Mouse (Mus musculus): Measurements from ENCODE around the gene P3h3.
"Not testable (repeated sequence)": the region's sequence is repeated elsewhere in the genome, so short reads cannot be mapped to it uniquely, and the experiment has no call there.

Gene P3h3

DNA sequence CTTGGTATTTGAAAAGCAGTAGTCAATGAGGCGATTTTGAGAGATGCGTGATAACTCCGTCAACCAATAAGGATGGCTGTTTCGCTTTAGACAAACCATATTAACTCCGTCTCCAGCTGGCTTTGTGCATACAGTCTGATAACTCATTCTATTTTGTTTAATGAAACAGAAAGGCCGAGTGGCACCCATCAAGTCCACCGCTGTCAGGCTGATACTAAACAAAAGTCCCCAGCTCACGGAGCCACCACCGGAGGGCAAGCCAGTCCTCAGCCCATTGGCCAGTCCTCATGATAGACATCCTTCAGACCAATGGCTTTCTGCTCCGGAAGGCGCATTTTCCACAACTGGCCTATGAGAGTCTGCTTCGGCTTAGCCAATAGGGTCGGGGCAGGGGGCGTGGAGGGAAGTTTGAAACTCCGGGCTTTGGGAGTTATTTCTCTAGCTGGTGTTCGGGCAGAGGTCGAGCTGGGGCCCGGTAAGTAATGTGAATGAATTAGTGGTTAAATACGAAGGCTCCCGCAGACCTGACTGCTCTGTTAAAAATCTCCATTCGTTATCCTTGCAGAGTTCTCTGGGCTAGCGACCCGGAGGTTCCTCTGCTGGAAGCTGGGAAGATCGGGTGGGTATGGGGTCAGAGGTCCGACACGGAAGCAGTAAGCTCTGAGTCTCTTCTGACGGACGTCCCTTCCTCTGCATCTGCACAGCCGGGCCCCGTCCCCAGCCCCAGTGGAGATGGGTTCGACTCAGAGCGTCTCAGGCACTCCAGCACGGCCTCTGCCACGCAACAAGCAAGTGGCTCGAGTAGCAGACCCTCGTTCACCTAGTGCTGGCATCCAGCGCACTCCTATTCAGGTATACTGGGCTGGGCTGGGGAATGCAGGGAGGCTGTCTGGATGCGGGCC lies 27.5 kb downstream of the P3h3 start:
- DNase-seq = peak; percentile 92

DNA sequence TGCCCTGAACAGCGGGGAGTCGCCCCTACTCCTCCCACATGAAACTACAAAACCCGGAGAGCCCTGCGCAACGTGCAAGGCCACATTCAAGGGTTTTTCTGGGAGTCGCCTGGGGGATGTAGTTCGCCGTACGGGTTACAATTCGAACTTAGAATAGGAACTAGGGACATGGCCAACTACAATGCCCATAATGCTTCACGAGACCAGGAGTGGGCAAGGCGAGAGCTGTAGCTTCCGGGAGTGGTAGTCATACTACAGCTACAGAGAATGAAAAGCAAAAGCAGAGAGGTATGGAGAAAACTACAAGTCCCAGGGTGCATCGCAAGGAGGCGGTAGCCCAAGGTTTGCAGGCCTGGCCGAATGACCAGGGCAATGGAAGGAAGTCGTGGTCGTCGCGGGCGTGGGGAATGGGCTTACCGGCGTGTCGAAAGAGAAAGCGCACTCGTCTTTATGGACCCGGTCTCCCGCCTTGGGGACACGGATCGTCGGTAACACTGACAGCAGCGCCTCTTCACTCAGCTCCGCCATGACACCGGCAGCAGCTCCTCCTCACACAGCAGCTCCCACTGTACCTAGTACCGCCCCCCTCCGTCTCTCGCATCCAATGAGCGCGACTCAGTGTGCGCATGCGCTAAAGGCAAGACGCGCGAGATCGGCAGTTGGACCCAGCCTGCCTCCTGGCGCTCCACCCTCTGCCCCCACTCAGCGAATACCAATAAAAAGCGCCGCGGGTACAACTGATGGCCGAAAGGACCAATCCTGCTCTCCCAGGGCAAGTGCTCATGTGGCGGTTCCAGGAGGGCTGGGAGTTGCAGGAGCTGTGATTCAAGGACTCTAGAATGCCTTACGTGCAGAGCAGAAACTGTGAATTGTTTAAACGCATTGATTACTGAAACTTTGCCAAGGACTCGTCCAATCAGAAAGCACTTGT lies 28.4 kb downstream of the P3h3 start, which contains the start of the genes Usp5 and Cdca3:
TSS of gene Usp5 (minus strand) at position 617 of the 931 bp plus-strand sequence.
TSS of gene Cdca3 (plus strand) at position 680 of the 931 bp plus-strand sequence.
- peak; percentile 97 for DNase-seq

DNA sequence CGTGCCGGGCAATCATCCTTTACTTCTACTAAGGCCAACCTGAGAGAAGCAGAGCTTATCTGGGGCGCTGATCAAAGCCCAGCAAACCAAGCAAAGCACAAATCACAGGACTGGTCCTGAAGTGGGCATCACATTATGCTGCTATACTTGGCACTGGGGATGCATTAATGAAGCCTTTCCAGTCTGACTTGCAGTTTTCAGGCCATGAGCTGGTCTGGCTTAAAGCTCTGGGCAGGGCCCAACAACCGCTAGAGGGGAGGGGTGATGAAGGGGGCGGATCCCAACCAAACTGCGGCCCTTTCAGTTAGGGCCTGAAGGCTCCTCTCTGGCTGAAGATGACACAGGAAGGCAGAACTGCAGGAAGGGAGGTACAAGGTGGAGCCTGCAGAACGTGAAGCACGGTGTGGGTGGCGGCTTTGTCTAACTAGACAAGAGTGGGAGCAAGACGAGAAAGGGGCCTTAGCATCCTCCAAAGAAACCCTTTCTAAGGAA lies 29.4 kb downstream of the P3h3 start:
- no peak for DNase-seq

DNA sequence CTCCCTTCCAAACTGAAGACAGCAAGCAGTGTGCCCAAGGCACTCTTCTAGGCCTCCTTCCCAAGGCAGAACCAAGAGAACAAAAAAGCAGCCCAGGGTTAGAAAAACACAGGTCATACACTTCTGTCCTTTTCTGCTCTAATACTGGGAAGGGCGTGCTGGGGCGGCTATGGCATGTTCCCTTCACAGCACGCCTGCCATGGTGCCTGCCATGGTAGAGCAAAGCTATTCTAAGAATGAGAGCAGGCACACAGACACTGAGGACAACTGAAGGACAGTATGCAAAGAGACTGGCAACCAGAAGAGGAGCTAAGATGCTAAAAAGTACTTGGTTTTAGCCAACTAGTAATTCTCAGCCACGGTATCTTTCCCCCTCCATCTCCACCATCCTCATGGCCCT lies 35.5 kb downstream of the P3h3 start:
- no peak for DNase-seq

DNA sequence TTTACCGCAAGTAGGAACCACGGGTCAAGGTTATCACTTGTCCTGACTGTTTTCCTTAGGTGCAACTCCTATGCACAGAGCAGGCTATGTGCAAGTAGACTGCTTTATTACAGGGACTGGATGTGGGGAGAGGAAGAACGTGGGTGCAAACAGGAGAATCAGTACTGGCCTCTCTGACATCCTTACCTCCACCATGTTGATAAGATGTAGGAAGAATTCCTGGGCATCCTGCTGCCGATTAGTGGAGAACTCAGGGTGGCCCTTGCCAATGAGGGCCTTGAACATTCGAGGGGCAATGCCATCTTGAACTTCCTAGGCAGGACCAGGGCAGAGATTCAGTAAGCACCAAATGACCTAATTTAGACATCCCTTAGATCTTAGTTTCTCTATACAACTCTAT lies 36.7 kb downstream of the P3h3 start:
- no peak for DNase-seq

DNA sequence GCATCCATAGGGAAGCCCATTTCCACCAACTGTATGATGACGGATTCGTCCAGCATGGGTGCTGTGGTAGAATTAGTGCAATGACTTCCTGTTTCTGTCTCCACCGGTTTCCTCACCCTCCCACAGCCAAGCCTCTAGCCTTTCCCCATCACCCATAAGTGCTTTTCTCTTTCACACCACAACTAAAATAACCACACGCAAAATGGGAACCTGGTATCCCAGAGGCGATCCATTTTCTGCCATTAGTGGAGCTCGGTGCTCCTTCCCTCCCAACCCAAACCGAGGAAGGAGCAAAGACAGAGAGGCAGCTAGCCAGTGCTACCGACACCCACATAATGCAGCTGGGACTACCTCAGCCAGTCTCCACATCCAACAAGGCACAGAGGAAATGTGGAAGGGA lies 39.6 kb downstream of the P3h3 start:
- no peak for DNase-seq

DNA sequence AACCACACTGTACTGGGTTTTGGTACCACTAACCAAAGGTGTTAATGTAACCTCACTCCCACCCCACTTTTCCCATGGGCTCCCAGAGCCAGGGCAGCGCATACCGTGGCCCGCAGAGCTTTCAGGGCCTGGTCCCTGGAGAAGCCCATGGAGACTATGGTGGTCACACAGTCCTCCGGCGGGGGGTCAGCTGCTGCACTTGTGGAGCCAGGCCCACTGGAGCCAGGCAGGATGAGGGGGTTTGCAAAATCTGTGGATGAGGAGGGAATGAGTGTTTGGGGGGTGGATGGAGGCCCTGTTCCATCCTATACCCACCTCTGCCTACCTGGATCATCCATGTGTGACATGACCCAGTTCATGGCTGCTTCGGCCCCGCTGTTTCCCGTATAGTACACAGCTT lies 40.0 kb downstream of the P3h3 start:
- DNase-seq = no peak

DNA sequence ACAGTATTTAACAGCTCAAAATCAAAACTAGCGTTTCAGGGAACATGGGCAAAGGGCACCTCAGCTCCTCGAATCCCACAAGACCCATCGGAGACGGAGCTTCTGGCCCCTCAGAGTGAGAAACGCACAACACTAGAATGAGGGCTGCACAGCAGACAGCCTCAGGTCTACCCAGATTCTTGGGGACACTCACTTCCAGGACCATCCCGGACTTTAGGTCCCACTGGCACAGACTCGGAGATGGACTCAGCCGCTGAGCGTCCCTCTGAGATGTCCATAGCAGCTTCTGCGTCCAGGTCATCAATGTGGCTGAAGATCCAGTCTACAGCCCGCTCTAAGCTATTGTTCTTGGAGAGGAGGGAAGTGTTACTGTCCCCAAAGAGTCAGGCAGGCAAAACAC lies 40.4 kb downstream of the P3h3 start:
- no peak for DNase-seq

DNA sequence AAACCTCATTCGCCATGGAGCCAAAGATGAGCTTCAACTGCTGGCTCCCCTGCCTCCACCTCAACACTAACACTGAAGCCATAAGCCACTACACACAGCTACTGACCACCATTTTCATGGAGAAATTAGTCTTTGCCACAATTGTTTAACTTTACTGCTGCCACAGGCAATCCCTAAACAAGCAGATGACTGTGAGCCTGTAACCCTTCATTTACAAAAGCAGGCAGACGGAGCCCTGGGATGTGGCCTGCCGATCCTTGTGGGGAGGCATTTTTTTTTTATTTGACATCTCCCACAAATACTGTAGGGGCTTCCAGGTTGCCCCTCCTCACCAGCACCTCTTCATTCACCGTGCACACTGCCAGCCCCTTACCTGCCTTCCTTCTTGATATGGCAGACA lies 40.9 kb downstream of the P3h3 start:
- DNase-seq = no peak

DNA sequence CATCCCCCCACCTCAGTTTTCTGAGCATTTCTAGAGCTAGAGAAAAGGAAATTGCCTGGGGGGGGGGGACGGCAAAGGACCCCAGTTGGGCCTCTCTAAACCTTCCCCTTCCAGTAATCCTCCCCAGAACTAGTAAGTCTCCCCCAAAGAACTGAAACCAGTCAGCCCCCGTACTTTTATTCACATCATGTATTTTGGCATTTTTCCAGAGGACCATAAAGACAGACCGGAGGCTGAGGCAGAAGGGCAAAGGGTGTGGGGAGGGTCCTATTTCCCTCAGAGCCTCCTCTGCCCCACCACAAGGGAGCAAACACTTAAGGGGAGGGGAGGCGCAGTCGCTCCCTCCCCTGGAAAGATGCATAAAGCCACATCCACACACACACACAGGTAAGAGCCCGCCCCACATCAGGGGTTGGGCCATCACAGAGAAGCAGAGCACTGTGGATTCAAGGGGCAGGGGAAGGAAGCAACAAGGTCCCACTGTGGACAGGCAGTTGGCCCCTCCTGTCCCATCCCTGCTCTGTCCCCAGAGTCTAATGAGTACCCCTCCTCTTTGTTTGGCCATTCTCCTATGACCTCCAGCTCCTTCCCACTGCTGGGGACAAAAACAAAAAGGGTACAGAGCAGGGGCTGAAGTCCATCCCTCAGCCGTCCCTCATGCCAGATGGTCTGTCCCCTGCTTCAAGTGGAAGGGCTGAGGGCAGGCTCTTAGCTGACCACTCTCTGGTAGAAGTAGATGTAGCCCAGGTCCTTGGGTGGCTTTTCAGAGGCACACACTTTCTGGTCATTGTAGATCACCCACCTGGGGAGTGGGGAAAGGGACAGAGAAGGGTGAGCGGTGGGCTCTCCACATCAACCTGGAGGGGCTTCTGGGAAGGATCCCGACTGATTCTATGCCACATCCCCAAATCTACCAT lies 42.4 kb downstream of the P3h3 start:
- no peak for DNase-seq

DNA sequence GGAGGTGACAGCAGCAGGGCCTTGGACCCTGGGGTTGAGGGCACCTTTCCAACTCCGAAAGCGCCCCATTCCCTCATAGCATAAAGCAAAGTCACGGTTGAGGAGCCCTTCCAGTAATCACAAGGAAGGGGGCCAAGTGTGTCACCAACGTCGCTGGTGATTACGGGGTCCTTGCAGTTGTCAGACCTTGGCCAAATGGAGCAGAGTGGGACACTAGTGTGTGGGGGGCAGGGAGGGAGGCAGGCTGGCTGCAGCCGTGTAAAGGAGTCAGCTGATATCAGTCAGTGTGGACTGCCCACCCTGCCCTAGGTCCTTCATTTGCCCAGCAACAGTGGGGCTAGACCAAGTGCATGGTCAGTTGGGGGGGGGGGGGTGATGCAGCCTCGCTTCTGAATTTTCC lies 43.1 kb downstream of the P3h3 start:
- no peak for DNase-seq

DNA sequence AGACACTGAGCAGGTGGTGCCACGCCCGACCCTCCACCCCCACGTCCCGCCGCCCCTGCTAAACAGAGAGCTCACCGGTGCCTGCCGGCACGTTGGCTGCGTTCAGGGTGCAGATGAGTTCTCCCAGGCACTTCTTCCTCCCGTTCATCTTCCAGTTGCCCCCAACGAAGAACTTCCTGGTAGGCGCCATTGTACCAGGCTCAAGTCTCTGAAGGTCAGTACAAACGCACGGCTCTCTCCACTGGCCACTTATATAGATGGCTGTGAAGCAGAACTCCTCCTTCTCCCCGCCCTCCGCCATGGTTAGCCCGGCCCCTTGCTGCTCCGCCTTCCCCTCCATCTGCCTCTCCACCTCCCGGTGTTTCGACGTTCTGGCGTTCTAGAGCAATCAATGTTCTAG lies 43.6 kb downstream of the P3h3 start, which contains the start of gene Tpi1:
TSS of gene Tpi1 (minus strand) at position 364 of the 400 bp plus-strand sequence.
- DNase-seq = peak; percentile 91

DNA sequence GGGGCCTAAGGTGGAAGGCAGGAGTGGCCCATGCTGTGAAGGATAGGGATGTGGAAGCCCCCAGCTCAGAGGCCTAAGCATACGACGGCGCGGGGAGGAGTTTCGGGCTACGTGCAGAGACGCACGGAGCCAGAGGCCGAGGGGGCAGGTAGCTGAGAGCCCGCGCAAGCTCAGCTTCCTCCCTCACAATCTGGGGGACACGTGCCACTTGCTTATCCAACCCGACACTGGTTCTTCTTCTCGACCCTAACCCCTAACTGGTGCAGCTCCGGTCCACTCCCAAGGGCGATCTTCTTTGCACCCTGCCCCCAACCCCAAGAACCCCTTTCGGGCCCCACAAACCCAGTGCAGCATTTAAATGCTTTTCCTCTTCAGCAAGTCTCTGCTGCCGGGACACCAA lies 44.1 kb downstream of the P3h3 start:
- DNase-seq = peak; percentile 56

DNA sequence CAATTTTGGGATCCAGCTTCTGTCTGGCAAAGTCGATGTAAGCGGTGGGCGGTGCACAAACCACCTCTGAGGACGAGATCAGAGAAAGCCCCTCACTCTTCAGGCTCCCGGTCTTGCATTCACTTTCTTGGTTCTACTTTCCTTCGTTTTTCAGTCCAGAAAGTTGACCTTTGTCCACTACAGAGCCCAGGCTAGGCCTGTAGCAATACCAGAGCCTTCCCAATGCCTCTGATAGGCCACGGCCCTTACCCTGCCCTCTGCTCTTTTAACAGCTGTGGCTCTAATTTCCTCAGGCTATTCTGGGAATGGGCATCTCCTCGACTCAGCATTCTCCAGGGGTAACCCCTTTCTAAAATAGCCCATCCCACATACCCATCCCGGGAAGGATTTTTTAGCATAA lies 44.7 kb downstream of the P3h3 start:
- no peak for DNase-seq

DNA sequence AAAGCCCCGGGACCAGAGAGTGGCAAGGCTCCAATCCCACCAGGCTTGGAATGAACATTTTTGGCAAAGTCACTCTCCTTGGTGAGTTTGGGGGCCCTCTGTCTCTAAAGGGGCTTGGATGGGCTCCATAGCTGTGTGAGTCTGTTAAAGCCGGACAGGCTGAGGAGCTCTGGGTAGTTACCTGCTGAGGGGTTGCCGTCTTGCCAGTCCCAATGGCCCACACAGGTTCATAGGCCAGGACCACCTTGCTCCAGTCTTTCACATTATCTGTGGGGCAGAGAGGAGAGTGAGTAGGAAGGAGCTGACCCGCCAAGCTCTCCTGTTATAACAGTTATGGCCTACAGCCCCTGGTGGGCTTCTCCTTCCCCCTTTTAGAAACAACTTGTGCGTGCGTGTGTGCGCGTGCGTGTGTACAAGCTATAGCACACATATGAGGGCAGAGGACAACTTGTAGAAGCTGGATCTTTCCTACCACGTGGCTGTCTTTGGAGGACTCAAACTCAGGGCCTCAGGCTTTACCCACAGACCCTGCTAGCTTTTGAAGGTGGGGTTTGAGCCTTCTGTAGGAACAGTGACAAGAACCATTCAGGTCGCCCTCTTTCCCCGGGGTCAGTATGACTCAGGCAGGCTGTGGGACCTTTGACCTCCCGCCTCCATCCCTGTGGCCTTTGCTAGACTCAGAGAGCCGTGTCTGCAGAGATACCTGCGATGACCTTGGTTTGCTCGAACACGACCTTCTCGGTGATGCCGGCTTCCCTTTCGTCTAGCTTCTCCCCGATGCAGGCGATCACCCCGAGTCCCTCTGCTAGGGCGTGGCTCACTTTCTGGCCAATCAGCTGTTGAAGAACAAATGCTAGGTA lies 45.6 kb downstream of the P3h3 start:
- DNase-seq = no peak

DNA sequence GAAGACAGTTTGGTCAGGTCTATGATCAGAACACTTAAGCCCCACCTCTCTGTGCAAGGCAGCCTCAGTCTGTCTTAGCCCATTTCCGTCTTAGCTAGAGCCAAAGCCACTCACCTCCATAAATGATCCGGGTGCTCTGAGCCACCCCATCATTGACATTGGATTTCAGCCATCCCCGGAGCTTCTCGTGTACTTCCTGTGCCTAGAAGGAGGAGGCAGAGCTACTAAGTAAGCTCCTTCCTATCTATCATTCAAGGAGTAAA lies 46.2 kb downstream of the P3h3 start:
- DNase-seq = no peak

DNA sequence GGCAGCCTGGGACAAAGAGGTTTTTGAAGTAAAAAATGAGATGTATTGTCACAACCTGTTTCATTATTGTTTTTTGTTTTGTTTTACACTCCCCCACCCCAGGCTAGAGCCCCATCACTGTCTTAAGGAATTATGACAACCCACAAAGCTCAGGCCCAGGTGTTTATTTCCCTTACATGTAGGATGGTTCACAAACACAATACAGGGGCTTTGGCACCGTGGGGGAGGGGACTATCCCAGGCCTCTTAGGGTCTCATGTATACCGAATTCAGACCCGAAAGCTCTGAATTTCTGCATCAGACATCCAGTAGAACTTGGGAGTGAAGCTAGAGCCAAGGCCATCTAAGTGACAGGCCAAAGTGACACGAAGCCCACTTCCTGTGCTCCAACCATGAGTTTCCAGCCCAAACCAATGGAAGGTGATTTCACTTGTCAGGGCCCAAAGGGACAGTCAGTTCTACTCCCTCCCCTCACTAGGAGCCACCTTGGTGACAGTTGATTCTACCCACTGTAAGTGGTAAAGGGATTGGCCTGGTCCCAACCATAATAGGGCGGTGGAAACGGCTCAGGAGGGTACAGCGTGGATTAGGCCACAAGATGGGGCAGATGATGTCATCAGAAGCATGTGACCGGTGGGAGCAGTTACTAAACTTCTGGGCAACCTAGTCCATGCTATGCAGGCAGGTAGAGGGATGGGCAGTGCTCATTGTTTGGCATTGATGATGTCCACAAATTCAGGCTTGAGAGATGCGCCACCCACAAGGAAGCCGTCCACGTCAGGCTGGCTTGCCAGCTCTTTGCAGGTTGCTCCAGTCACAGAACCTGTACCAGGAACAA lies 46.8 kb downstream of the P3h3 start:
- DNase-seq = not testable (repeated sequence)

DNA sequence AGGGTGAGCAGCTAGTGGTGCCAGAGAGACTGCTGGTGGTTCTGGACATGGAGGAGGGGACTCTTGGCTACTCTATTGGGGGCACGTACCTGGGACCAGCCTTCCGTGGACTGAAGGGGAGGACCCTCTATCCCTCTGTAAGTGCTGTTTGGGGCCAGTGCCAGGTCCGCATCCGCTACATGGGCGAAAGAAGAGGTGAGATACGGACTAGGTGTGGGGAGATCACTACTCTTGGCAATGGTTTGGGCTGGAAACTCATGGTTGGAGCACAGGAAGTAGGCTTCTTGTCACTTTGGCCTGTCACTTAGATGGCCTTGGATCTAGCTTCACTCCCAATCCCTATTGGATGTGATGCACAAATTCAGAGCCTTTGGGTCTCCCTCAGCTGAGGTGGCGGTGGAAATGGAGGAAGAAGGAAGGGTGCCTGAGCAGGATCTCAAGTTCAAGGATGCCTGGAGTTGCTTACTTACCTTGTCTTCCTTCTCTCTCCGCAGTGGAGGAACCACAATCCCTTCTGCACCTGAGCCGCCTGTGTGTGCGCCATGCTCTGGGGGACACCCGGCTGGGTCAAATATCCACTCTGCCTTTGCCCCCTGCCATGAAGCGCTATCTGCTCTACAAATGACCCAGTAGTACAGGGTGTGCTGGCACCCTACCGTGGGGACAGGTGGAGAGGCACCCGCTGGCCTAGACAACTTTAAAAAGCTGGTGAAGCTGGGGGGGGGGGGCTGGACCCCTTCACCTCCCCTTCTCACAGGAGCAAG lies 47.6 kb downstream of the P3h3 start:
- no peak for DNase-seq

DNA sequence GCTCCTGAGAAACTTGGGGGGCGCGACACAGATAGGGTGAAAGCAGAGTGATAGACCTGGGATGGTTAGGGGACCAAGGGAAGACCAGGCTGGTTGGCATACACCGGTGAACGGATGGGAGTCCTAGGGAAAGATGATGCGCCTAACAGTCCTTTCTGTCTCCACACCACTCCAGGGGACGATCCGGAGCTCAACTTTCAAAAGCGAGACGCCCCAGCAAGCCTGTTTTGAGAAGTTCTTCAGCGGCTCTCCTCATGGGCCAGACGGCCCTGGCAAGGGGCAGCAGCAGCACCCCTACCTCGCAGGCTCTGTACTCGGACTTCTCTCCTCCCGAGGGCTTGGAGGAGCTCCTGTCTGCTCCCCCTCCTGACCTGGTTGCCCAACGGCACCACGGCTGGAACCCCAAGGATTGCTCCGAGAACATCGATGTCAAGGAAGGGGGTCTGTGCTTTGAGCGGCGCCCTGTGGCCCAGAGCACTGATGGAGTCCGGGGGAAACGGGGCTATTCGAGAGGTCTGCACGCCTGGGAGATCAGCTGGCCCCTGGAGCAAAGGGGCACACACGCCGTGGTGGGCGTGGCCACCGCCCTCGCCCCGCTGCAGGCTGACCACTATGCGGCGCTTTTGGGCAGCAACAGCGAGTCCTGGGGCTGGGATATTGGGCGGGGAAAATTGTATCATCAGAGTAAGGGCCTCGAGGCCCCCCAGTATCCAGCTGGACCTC lies 48.3 kb downstream of the P3h3 start:
- DNase-seq = peak; percentile 86
